Mouse (Mus musculus): ENCODE data around the gene Olfr1280.
"Not testable (repeated sequence)": the region's sequence is repeated elsewhere in the genome, so short reads cannot be mapped to it uniquely, and the experiment has no call there.

The Olfr1280 gene

GRCm38 (mm10) chr2:111313717-111314116 is at the start of gene Olfr1280:
TSS of gene Olfr1280 (plus strand) at chr2:111314017.
- DNase-seq (ENCODE audit: low spot score) = no peak

- DNase-seq (ENCODE audit: low spot score) = no peak
Measured at GRCm38 (mm10) chr2:111274006-111274405, 39.8 kb upstream of the Olfr1280 start, which contains the start of gene Olfr1277. TSS of gene Olfr1277 (minus strand) at chr2:111274106.

- DNase-seq (ENCODE audit: low spot score) = no peak
Measured at GRCm38 (mm10) chr2:111289836-111290235, 24.0 kb upstream of the Olfr1280 start, which contains the start of gene Olfr1278. TSS of gene Olfr1278 (plus strand) at chr2:111290136.

DNA sequence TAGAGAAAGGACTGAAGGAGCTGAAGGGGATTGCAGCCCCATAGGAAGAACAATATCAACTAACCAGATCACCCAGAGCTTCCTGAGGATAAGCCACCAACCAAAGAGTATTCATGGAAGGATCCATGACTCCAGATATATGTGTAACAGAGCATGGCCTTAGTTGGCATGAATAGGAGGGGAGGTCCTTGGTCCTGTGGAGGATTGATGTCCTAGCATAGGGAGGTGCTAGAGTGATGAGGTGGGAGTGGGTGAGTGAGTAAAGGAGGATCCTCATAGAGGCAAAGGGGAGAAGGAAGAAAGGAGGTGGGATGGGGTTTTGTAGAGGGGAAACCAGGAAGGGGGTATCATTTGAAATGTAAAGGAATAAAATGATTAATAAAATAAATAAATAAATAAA is 15.3 kb upstream of the Olfr1280 start:
- DNase-seq (ENCODE audit: low spot score) = no peak

DNA sequence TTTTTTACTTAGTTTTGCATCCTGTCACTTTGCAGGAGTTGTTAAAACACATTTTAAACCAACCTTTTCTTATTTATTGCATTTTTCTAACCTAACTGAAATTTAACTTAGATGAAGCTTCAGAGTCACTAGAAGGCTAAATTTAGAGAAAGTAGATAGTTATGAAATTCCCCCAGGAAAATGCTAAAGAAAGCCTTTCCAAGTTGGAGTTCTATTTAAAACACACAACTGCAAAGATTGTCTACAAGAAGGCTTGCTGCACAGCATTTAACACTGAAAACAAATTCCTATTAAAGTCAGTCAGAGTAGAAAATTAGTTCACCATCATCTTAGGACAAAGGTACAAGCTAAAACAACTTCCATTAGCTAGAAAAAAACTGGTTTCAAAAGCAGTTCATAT is 13.4 kb upstream of the Olfr1280 start, which contains the start of gene Olfr1279:
Olfr1279 (plus strand) TSS at position 262 of the 400 bp plus-strand sequence.
- no peak for DNase-seq (ENCODE audit: low spot score)

- no peak for DNase-seq (ENCODE audit: low spot score)
Measured at GRCm38 (mm10) chr2:111326220-111326619, 12.4 kb downstream of the Olfr1280 start, which contains the start of gene Olfr1281. TSS of gene Olfr1281 (plus strand) at chr2:111326520.

DNA sequence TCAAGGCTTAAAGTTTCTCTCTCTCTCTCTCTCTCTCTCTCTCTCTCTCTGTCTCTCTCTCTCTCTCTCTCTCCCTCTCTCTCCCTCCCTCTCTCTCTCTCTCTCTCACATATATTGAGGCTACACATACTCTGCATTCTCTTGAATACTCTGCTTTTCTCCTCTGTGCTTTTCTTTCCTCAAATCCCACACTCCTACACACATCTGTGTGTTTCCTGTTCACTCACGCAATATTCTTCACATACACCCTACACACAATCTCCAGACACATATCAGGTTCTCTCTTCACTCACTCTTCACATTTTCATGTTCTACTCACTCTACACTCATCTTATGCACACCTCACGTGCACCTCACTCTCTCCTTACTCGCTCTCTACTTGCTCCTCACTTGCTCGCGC is 19.9 kb downstream of the Olfr1280 start:
- not testable (repeated sequence) for DNase-seq (ENCODE audit: low spot score)

- DNase-seq (ENCODE audit: low spot score) = no peak
Measured at GRCm38 (mm10) chr2:111335976-111336375, 22.2 kb downstream of the Olfr1280 start, which contains the start of gene Olfr1282. TSS of gene Olfr1282 (minus strand) at chr2:111336076.

- no peak for DNase-seq (ENCODE audit: low spot score)
Measured at GRCm38 (mm10) chr2:111366490-111366889, 52.7 kb downstream of the Olfr1280 start, which contains the start of gene Olfr1283. TSS of gene Olfr1283 (plus strand) at chr2:111366790.

GRCm38 (mm10) chr2:111375222-111375621 is 61.4 kb downstream of the Olfr1280 start, which contains the start of gene Olfr1284:
TSS of gene Olfr1284 (plus strand) at chr2:111375522.
- DNase-seq (ENCODE audit: low spot score) = no peak
